Mouse (Mus musculus): ENCODE data around the gene Mcmbp. TPM values are rescaled to one million over a fixed set of nuclear protein-coding genes. Genes with fewer than 3 reads are reported as not detected.

Mcmbp gene
- 10 to 100 TPM; 64.4 to 86.7 TPM for polyA plus RNA-seq (2017; shearing (Covaris generic))

- ATAC-seq: peak; percentile 33
These were observed at the start of gene Mcmbp for GRCm38 (mm10) chr7:128740334-128740733. TSS of gene Mcmbp (minus strand) at chr7:128740495.

GRCm38 (mm10) chr7:128790045-128790444 is 49.8 kb upstream of the Mcmbp start:
- ATAC-seq: no peak

- no peak for ATAC-seq
These were observed 41.6 kb upstream of the Mcmbp start for GRCm38 (mm10) chr7:128781846-128782245.

- ATAC-seq: peak; percentile 40
These were observed 39.0 kb upstream of the Mcmbp start for GRCm38 (mm10) chr7:128779305-128779704.

GRCm38 (mm10) chr7:128777201-128777600 is 36.9 kb upstream of the Mcmbp start:
- no peak for ATAC-seq

- ATAC-seq: no peak
These were observed 26.4 kb upstream of the Mcmbp start for GRCm38 (mm10) chr7:128766696-128767095.

- peak; percentile 68 for ATAC-seq
These were observed 18.7 kb upstream of the Mcmbp start for GRCm38 (mm10) chr7:128758948-128759347.

- ATAC-seq: no peak
These were observed 15.1 kb upstream of the Mcmbp start for GRCm38 (mm10) chr7:128755396-128755795.

GRCm38 (mm10) chr7:128752012-128752411 is 11.7 kb upstream of the Mcmbp start:
- ATAC-seq: no peak

- ATAC-seq: no peak
These were observed 10.0 kb upstream of the Mcmbp start for GRCm38 (mm10) chr7:128750296-128750695.

GRCm38 (mm10) chr7:128748758-128749157 is 8.5 kb upstream of the Mcmbp start:
- ATAC-seq: no peak

GRCm38 (mm10) chr7:128746151-128746550 is 5.9 kb upstream of the Mcmbp start:
- ATAC-seq: no peak

- ATAC-seq: peak; percentile 81
These were observed 4.6 kb upstream of the Mcmbp start, which contains the start of gene Sec23ip for GRCm38 (mm10) chr7:128744684-128745485. TSS of gene Sec23ip (plus strand) at chr7:128744943.

GRCm38 (mm10) chr7:128743898-128744297 is 3.6 kb upstream of the Mcmbp start:
- ATAC-seq: no peak

- peak; percentile 57 for ATAC-seq
These were observed 625 bp downstream of the Mcmbp start for GRCm38 (mm10) chr7:128739462-128740277.

- peak; percentile 19 for ATAC-seq
These were observed 1.2 kb downstream of the Mcmbp start for GRCm38 (mm10) chr7:128739116-128739461.

GRCm38 (mm10) chr7:128738041-128738440 is 2.3 kb downstream of the Mcmbp start:
- ATAC-seq: peak; percentile 43

- no peak for ATAC-seq
These were observed 8.7 kb downstream of the Mcmbp start for GRCm38 (mm10) chr7:128731585-128731984.

GRCm38 (mm10) chr7:128728738-128729137 is 11.6 kb downstream of the Mcmbp start:
- peak; percentile 40 for ATAC-seq

- no peak for ATAC-seq
These were observed 12.6 kb downstream of the Mcmbp start for GRCm38 (mm10) chr7:128727701-128728100.

GRCm38 (mm10) chr7:128726999-128727398 is 13.3 kb downstream of the Mcmbp start:
- no peak for ATAC-seq

- no peak for ATAC-seq
These were observed 15.1 kb downstream of the Mcmbp start for GRCm38 (mm10) chr7:128725189-128725588.

- ATAC-seq: peak; percentile 78
These were observed 15.5 kb downstream of the Mcmbp start for GRCm38 (mm10) chr7:128724761-128725160.

- ATAC-seq: no peak
These were observed 22.3 kb downstream of the Mcmbp start for GRCm38 (mm10) chr7:128717991-128718390.
